Mouse (Mus musculus): ENCODE measurements around the gene 4931406P16Rik. TPM values are rescaled to one million over a fixed set of nuclear protein-coding genes. Genes with fewer than 3 reads are reported as not detected.

Gene 4931406P16Rik
- polyA plus RNA-seq, 1 experiment: 32.8 TPM

DNA sequence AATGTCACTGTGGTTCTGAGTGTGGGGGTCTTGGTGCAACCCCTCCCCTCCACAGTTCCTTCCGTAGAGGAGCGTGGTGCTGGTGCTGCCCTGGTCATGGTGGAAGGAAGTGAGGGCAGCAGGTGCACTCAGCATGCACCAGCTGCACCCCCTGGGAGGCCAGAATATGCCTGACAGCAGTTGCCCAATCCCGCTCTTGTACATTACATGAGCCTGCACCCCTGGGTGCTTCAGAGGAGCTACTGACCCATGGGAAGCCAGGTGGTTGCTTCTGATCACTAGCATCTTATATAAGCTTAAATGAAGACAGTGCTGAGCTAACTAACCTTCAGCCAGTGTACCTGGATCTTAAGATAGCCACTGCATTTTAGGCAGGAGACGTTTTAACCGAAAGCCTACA is 75.3 kb downstream of the 4931406P16Rik start:
- no peak for DNase-seq
- H3K27me3 ChIP-seq (ENCODE audit: control insufficient read depth, insufficient read depth, low read length): no peaks in the 10 kb centered on the region
- WGBS: 44% methylated on average over 5 of the region's 5 CpGs
- H3K4me3 ChIP-seq (replicated peaks; ENCODE audit: insufficient read depth, low read depth, low read length): no peak overlapping the region
- H3K27ac ChIP-seq (ENCODE audit: insufficient read depth, low read length): peak overlapping the region; percentile 35
- TF ChIP-seq POLR2A (IDR thresholded peaks at IDR 0.05; ENCODE audit: borderline replicate concordance, insufficient read depth, low read length) (no peak), CTCF (IDR thresholded peaks at IDR 0.05; ENCODE audit: borderline replicate concordance, insufficient read depth, low read depth, low read length) (no peak)
- peaks cover 4% of the 10 kb centered on the region for H3K4me1 ChIP-seq (ENCODE audit: control insufficient read depth, insufficient read depth, low read length)

DNA sequence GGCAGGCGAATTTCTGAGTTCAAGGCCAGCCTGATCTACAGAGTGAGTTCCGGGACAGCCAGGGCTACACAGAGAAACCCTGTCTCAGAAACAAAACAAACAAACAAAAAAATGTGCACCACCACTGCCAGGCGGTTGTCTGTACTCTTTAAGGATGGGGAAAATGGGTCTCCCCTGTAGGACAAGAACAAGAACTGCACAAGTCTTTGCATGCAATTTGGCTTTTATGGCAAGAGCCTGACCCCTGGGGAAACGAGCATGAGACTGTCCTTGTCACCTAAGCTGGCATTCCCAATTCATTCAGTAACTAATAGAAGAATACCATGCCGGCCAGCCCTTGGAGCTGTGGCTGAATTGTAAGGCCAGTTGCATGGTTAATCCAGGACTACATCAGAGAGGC is 77.7 kb downstream of the 4931406P16Rik start:
- DNase-seq: no peak
- whole genome bisulfite sequencing: 84% methylated on average over 5 of the region's 5 CpGs
- H3K4me3 ChIP-seq (replicated peaks; ENCODE audit: insufficient read depth, low read depth, low read length): no peak overlapping the region
- peaks cover 4% of the 10 kb centered on the region for H3K4me1 ChIP-seq (ENCODE audit: control insufficient read depth, insufficient read depth, low read length)
- TF ChIP-seq CTCF (IDR thresholded peaks at IDR 0.05; ENCODE audit: borderline replicate concordance, insufficient read depth, low read depth, low read length) (no peak), POLR2A (IDR thresholded peaks at IDR 0.05; ENCODE audit: borderline replicate concordance, insufficient read depth, low read length) (no peak)
- H3K27me3 ChIP-seq (ENCODE audit: control insufficient read depth, insufficient read depth, low read length): no peaks in the 10 kb centered on the region
- H3K27ac ChIP-seq (ENCODE audit: insufficient read depth, low read length): no peak overlapping the region

DNA sequence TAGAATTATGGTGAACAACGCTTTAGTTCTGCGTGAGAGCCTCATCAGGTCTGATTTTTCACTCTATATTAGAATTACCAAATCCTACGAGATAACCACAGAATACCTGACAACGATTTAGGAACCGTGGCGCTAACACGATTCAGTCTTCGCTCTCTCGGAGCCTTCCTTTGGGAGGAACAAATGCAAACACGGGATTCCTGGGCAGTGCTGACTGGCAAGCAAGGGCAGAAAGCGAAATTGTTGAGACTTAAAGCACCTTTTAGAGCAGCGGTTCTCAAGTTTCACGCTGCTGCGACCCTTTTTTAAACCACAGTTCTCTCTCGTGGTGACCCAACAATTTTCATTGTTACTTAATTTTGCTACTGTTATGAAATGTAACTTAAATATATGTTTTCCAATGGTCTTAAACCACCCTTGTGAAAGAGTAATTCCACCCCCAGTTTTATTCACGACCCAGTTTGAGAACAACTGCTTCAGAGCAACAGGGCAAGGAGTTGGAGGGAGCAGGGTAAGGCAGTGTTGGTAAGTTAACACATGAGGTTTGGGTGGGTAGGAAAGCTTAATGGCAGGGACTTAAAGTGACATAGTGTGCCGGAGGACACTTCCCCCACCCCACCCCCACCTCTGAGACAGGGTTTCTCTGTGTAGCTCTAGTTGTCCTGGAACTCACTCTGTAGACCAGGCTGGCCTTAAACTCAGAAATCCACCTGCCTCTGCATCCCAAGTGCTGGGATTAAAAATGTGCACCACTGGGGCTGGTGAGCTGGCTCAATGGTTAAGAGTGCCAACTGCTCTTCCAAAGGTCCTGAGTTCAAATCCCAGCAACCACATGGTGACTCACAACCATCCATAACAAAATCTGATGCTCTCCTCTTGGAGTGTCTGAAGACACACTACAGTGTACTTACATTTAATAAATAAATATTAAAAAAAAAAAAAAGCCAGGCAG is 78.5 kb downstream of the 4931406P16Rik start:
- TF ChIP-seq POLR2A (IDR thresholded peaks at IDR 0.05; ENCODE audit: borderline replicate concordance, insufficient read depth, low read length) (no peak), CTCF (IDR thresholded peaks at IDR 0.05; ENCODE audit: borderline replicate concordance, insufficient read depth, low read depth, low read length) (no peak)
- 2% methylated on average over 17 of the region's 17 CpGs for WGBS
- H3K27ac ChIP-seq (ENCODE audit: insufficient read depth, low read length): peak overlapping the region; percentile 23
- no peak for DNase-seq
- H3K4me1 ChIP-seq (ENCODE audit: control insufficient read depth, insufficient read depth, low read length): peaks cover 4% of the 10 kb centered on the region
- no peaks in the 10 kb centered on the region for H3K27me3 ChIP-seq (ENCODE audit: control insufficient read depth, insufficient read depth, low read length)
- peak overlapping the region; percentile 63 for H3K4me3 ChIP-seq (replicated peaks; ENCODE audit: insufficient read depth, low read depth, low read length)

DNA sequence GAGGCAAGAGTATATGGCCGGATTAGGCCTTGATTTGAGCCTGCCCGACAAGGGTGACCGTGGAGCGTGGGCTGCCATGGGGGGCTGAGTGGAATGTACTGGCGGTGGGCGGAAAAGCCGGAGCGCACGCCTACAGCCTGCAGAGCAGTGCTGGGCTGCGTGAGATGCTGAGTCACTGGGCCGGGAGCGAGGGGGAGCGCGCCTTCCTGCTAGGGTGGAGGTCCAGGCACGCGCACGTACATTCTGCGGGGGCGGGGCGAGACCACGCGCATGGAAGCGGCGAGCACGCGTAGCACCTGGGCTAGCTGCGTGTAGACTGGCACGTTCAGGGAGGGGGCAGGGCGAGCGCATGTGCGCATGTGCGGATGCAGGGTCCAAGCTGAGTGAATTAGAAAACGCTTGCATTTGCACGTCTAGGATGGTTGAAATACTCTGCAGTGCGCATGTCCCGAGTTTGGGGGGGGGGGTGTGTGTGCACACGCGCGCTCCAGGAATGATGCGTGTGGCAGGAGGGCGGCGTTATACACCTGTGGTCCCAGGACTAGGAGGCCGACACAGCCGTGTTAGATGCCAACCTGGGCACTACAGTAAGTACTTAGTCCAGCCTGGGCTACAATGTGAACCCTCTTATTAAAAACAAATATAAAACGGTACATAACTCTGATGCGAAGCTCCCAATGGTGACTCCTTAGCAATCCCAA is 79.3 kb downstream of the 4931406P16Rik start:
- peak; percentile 100 for DNase-seq
- Histone ChIP-seq H3K27ac (ENCODE audit: insufficient read depth, low read length) (peak overlapping the region; percentile 93), H3K27me3 (ENCODE audit: control insufficient read depth, insufficient read depth, low read length) (no peaks in the 10 kb centered on the region), H3K4me3 (replicated peaks; ENCODE audit: insufficient read depth, low read depth, low read length) (peak overlapping the region; percentile 65), H3K4me1 (ENCODE audit: control insufficient read depth, insufficient read depth, low read length) (peaks cover 4% of the 10 kb centered on the region)
- no peak for TF ChIP-seq CTCF (IDR thresholded peaks at IDR 0.05; ENCODE audit: borderline replicate concordance, insufficient read depth, low read depth, low read length)
- peak; percentile 63 for TF ChIP-seq POLR2A (IDR thresholded peaks at IDR 0.05; ENCODE audit: borderline replicate concordance, insufficient read depth, low read length)
- under 1% methylated on average over 46 of the region's 46 CpGs for WGBS

DNA sequence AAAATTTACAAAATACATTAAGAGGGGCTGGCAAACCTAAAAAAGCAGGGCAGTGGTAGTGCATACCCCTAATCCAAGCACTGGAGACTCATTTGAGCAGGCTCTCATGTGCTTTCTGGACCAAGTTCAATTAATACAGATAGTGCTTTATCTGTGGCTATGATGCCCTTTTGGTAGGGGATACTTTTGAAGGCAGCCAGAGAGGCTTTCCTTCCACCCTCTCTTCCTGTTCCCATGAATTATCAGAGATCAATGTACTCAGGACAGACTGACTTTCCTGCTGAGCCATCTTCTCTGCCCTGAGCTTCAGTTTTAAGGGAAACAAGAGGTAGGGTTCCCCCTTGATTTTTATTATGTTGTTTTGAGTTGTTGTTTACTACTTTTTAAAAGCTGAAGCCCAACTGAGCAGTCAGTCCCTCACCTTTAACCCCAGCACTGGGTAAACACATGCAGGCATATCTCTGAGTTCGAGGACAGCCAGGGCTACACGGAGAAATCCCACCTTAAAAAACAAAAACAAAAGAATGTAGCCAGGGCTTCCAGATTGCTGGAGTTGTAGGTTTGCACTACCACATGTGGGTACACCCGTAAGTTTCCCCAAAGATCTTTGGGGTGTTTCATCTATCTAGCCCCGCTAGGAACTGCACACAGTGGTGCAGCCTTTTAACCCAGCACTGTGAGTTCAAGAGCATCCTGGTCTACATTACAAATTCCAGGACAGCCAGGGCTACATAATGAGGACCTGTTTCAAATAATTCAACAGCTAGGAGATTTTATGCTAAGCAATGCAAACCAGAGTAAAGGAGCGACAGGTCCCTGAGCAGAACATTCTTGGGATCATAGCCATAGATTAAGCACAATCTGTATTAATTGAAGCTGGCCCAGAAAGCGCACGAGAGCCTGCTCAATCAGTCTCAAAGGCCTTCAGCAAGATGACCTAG is 80.3 kb downstream of the 4931406P16Rik start:
- DNase-seq: no peak
- TF ChIP-seq CTCF (IDR thresholded peaks at IDR 0.05; ENCODE audit: borderline replicate concordance, insufficient read depth, low read depth, low read length) (no peak), POLR2A (IDR thresholded peaks at IDR 0.05; ENCODE audit: borderline replicate concordance, insufficient read depth, low read length) (no peak)
- no peaks in the 10 kb centered on the region for H3K27me3 ChIP-seq (ENCODE audit: control insufficient read depth, insufficient read depth, low read length)
- WGBS: 51% methylated on average over 7 of the region's 7 CpGs
- peak overlapping the region; percentile 93 for H3K27ac ChIP-seq (ENCODE audit: insufficient read depth, low read length)
- H3K4me3 ChIP-seq (replicated peaks; ENCODE audit: insufficient read depth, low read depth, low read length): peak overlapping the region; percentile 65
- peaks cover 7% of the 10 kb centered on the region for H3K4me1 ChIP-seq (ENCODE audit: control insufficient read depth, insufficient read depth, low read length)

DNA sequence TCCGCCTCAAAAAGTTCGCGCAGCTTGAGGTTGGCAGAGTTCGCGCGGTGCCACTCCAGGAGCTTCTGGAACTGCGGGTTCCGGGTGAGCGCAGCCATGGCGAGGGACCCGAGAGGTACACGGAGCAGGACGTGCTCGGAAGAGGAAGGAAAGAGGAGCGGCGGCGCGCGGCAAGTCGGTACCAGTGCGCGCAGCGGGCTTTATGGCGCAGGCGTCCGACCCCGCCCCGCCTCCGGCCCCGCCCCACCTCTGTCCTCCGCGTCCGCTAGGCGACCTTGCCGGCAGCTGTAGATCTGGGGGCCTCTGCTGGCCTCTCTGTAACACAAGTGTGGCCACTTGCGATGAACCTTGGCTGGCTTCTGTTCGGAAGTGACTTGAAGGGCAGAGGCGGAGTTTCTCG is 83.2 kb downstream of the 4931406P16Rik start, which contains the start of gene Gpi1:
Gene Gpi1 (minus strand): TSS at position 221 of the 400 bp plus-strand sequence.
- under 1% methylated on average over 38 of the region's 39 CpGs for WGBS
- Histone ChIP-seq H3K4me3 (replicated peaks; ENCODE audit: insufficient read depth, low read depth, low read length) (peak within 1 kb of the TSS; percentile 97), H3K4me1 (ENCODE audit: control insufficient read depth, insufficient read depth, low read length) (peaks cover 25% of the 10 kb centered on the region)

DNA sequence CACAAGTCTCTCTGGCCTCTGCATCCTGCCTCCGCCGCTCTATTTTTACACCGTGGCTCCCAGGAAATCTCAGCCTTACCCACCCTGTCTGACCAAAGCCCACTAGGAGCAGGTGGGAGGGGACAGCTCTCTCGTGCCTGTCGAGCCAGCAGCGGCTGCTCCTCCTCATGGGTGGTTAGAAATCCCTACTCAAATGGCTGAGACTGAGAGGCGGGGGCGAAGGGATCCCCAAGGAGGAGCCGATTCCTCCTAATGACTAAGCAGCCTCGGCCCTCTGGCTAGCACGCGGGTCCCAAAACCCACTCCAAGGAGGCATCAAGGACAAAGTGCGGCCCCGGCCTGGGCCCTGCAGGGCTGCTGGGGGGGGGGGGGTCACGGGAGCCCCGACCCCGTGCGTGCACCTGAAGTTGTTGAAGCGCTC is 83.7 kb downstream of the 4931406P16Rik start:
- TF ChIP-seq POLR2A (IDR thresholded peaks at IDR 0.05; ENCODE audit: borderline replicate concordance, insufficient read depth, low read length) (no peak), CTCF (IDR thresholded peaks at IDR 0.05; ENCODE audit: borderline replicate concordance, insufficient read depth, low read depth, low read length) (no peak)
- whole genome bisulfite sequencing: 0% methylated on average over 19 of the region's 19 CpGs
- DNase-seq: peak; percentile 60 to 69
- H3K27me3 ChIP-seq (ENCODE audit: control insufficient read depth, insufficient read depth, low read length): no peaks in the 10 kb centered on the region
- H3K4me1 ChIP-seq (ENCODE audit: control insufficient read depth, insufficient read depth, low read length): peaks cover 25% of the 10 kb centered on the region
- peak overlapping the region; percentile 97 for H3K4me3 ChIP-seq (replicated peaks; ENCODE audit: insufficient read depth, low read depth, low read length)
- H3K27ac ChIP-seq (ENCODE audit: insufficient read depth, low read length): peak overlapping the region; percentile 54

More for the DNA sequence above, 83.2 kb downstream of the 4931406P16Rik start, which contains the start of gene Gpi1:
- peak within 1 kb of the TSS; percentile 66 for H3K27ac ChIP-seq (ENCODE audit: insufficient read depth, low read length)
- no peaks in the 10 kb centered on the region for H3K27me3 ChIP-seq (ENCODE audit: control insufficient read depth, insufficient read depth, low read length)
- DNase-seq: peak; percentile 82 to 84
- TF ChIP-seq CTCF (IDR thresholded peaks at IDR 0.05; ENCODE audit: borderline replicate concordance, insufficient read depth, low read depth, low read length) (no peak; the same call in 1 of the 2 replicates), POLR2A (IDR thresholded peaks at IDR 0.05; ENCODE audit: borderline replicate concordance, insufficient read depth, low read length) (peak; percentile 67)
